Mouse (Mus musculus) 3134 (cell line): Measurements from ENCODE around the gene Srsf12.
A peak's percentile ranks its signal among the peaks of the same experiment; 100 is the strongest.

Experiments
- DNase-seq: peaks from one replicate; pipeline ENCODE4 v3.0.0-alpha.2; 2011; ENCODE audit warnings: low spot score; ENCODE audit not compliant: insufficient read length; ENCODE audit errors: extremely low read depth

Srsf12 gene

GRCm38 (mm10) chr4:33248062-33248889 lies 39.5 kb downstream of the Srsf12 start:
- peak; percentile 98 for DNase-seq

- no peak for DNase-seq
Measured at GRCm38 (mm10) chr4:33248915-33249314, 40.1 kb downstream of the Srsf12 start.

GRCm38 (mm10) chr4:33249716-33250230 lies 41.0 kb downstream of the Srsf12 start:
- DNase-seq = peak; percentile 48

- DNase-seq = no peak
Measured at GRCm38 (mm10) chr4:33250867-33251266, 42.1 kb downstream of the Srsf12 start.

GRCm38 (mm10) chr4:33254706-33255105 lies 45.9 kb downstream of the Srsf12 start:
- no peak for DNase-seq

GRCm38 (mm10) chr4:33257263-33257964 lies 48.6 kb downstream of the Srsf12 start:
- DNase-seq = no peak

- DNase-seq = peak; percentile 34
Measured at GRCm38 (mm10) chr4:33260311-33260710, 51.5 kb downstream of the Srsf12 start.

- DNase-seq = peak; percentile 96
Measured at GRCm38 (mm10) chr4:33261311-33261753, 52.5 kb downstream of the Srsf12 start.

GRCm38 (mm10) chr4:33262897-33263296 lies 54.1 kb downstream of the Srsf12 start:
- DNase-seq = no peak

- DNase-seq = no peak
Measured at GRCm38 (mm10) chr4:33264979-33265726, 56.4 kb downstream of the Srsf12 start.

- DNase-seq = no peak
Measured at GRCm38 (mm10) chr4:33270386-33271314, 61.9 kb downstream of the Srsf12 start.

- DNase-seq = no peak
Measured at GRCm38 (mm10) chr4:33273437-33273836, 64.6 kb downstream of the Srsf12 start.

- no peak for DNase-seq
Measured at GRCm38 (mm10) chr4:33281891-33282685, 73.3 kb downstream of the Srsf12 start.
